Mouse (Mus musculus) cerebellum, adult 2 months (tissue): ENCODE results near the gene Ly6g5b. TPM values are rescaled to one million over a fixed set of nuclear protein-coding genes. Genes with fewer than 3 reads are reported as not detected.

Source experiments
- DNase-seq, 2 experiments: peaks; one replicate each; pipeline ENCODE4 v3.0.0; 2021
- H3K27ac ChIP-seq: fragments of 200-500 bp; 2 replicates; pipeline ENCODE4 v1.5.1; 2012; ENCODE audit warnings: low read length, control low read depth, inconsistent platforms; ENCODE audit not compliant: insufficient read depth
- H3K27me3 ChIP-seq: fragments of 200-500 bp; 2 replicates; pipeline ENCODE4 v1.6.1; 2012; ENCODE audit warnings: inconsistent platforms, mild to moderate bottlenecking, low read length, moderate library complexity; ENCODE audit not compliant: control insufficient read depth, insufficient read depth
- H3K4me1 ChIP-seq: fragments of 200-500 bp; 2 replicates; pipeline ENCODE4 v1.6.1; 2011; ENCODE audit warnings: low read length; ENCODE audit not compliant: control insufficient read depth, insufficient read depth
- H3K4me3 ChIP-seq: fragments of 200-500 bp; replicated peaks from 2 replicates; pipeline ENCODE3; 2011; ENCODE audit warnings: mild to moderate bottlenecking, low read depth, low read length, control low read depth; ENCODE audit not compliant: insufficient read depth
- CTCF ChIP-seq: fragments of 200-500 bp; IDR thresholded peaks from 2 replicates; pipeline ENCODE4 v1.5.1; 2011; ENCODE audit warnings: low read depth, mild to moderate bottlenecking, control low read depth, low read length, moderate library complexity, borderline replicate concordance; ENCODE audit not compliant: insufficient read depth
- POLR2A ChIP-seq: fragments of 200-500 bp; IDR thresholded peaks from 2 replicates; pipeline ENCODE4 v1.6.1; 2011; ENCODE audit warnings: low read length, control low read depth, borderline replicate concordance; ENCODE audit not compliant: insufficient read depth
- WGBS: fragments of 180-500 bp; shearing (Covaris S2); methylation state at CpG from one replicate; pipeline ENCODE4 v1.1.7; 2018; 5-methylcytosine and 5-hydroxymethylcytosine counted together
- polyA plus RNA-seq: library from polyadenylated mRNA; depleted of rRNA; stranded (reverse); fragments of >200 nt; gene quantifications from 2 replicates; pipeline ENCODE4 v1.2.3, GENCODE M21; 2012

The Ly6g5b gene
- polyA plus RNA-seq, 1 experiment: 3.4 TPM

DNA sequence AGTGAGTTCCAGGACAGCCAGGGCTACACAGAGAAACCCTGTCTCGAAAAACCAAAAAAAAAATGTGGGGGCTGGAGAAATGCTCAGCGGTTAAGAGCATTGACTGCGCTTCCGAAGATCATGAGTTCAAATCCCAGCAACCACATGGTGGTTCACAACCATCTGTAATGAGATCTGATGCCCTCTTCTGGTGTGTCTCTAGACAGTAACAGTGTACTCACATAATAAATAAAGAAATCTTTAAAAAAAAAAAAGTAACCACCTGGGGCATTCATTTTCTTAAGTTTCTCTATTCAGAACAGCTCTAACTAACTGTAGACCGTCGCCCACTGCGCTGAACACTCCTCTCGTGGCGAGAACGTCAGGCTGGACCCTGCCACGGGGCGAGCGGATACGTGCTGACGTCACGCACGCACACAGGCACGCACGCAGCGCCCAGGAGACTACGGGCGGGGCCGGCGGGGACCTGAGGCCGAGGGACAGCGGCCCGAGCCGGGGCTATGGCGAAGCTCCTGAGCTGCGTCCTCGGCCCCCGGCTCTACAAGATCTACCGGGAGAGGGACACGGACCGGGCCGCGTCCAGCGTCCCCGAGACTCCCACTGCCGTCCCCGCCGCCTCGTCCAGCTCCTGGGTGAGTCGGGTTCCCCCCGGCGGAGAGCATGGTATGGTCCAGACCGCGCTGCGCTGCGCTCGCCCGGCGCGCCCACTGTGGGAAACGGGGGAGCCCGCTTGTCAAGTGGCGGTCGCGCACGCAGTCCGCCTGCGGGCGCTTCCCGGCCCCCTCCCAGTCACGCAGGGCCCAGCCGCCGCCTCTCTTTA, 26.2 kb downstream of the Ly6g5b start, which contains the start of gene Abhd16a:
TSS of gene Abhd16a (plus strand) at position 439 of the 820 bp plus-strand sequence.
- Histone ChIP-seq H3K27ac (peak within 1 kb of the TSS; percentile 100), H3K27me3 (no peaks in the 10 kb centered on the region), H3K4me3 (peak within 1 kb of the TSS; percentile 80), H3K4me1 (peaks cover 25% of the 10 kb centered on the region; the same call in 1 of the 2 replicates)
- 3% methylated on average over 67 of the region's 67 CpGs for WGBS
- peak; percentile 82 for TF ChIP-seq POLR2A
- no peak for TF ChIP-seq CTCF
- DNase-seq: peak; percentile 96 to 98

DNA sequence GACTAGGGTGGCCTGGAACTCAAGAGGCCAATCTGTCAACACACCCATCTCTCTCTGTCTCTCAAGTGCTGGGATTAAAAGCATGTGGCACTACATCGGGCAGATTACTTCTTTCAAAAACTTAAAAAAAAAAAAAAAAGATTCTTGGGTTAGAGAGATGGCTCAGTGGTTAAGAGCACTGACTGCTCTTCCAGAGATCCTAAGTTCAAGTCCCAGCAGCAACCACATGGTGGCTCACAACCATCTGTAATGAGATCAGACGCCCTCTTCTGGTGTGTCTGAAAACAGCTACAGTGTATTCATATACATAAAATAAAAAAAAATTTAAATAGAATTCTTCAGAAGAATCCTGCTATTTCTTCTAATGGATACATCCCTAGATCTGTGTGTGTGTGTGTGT, 27.1 kb downstream of the Ly6g5b start:
- Histone ChIP-seq H3K4me1 (peaks cover 31% of the 10 kb centered on the region; the same call in 1 of the 2 replicates), H3K27ac (no peak overlapping the region), H3K4me3 (no peak overlapping the region), H3K27me3 (no peaks in the 10 kb centered on the region)
- WGBS: 46% methylated on average over 2 of the region's 2 CpGs
- TF ChIP-seq CTCF (no peak), POLR2A (no peak)
- no peak for DNase-seq

DNA sequence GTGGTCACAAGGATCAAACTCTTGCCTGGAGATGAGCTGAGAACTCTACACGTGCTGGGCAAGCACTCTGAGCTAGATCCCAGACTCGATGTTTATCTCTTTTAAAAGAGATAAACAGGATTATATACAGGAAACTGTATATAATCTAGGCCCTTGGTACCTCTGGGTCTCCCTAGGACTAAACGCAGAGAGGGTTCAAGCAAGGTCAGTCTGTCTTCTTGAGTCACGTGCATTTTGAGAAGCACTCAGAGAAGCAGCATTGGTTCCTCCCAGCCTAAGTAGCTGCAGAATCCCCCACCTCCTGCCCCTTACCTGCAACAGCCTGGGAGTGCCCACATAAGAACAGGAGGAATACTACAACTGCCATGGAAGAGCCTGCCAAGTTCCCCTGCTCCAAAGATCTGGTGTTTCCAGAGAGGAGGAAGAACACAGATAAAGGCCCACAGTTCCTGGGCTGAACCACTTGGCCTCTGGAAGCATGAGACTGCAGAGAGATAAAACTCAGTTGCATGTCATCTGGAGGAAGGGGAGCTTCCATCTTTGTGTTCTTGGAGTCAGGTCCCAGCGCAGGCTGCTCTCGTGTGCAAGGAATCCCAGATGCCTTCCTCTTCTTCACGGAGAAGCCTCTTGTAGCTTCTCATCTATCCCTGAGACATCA, 29.9 kb downstream of the Ly6g5b start, which contains the start of gene Ly6g6f:
TSS of gene Ly6g6f (minus strand) at position 403 of the 658 bp plus-strand sequence.
- no peak within 1 kb of the TSS for H3K4me3 ChIP-seq
- DNase-seq: no peak
- TF ChIP-seq CTCF: no peak
- no peak for TF ChIP-seq POLR2A
- 68% methylated on average over 7 of the region's 7 CpGs for WGBS
- no peaks in the 10 kb centered on the region for H3K27me3 ChIP-seq
- H3K4me1 ChIP-seq: peaks cover 14% of the 10 kb centered on the region; the same call in 1 of the 2 replicates
- no peak within 1 kb of the TSS for H3K27ac ChIP-seq

DNA sequence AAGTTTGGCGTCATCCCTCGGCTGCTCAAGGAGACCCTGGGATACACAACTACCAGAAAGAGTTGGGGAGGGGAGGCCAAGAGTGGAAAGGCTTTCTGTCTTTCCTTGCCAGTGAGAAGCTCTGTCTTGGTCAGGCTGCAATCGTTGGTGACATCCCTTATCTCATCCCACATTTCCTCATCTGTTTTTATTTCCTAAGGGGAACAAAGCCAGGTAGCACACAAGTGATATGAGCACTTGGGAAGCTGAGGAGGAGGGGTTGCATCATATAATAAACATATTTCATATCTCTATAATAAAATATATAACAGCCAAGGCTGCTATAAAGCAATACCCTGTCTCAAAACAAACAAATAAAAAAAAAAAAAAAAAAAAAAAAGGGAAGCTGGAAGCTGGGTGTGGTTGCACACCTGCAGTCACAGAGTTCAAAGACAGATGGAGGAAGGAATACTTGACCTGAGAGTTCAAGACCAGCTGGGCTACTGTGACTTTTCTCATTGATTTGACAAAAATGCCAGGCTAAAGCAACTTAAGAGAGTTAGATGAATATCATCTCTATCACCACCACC, 31.2 kb downstream of the Ly6g5b start:
- H3K4me1 ChIP-seq: peaks cover 26% of the 10 kb centered on the region
- H3K27me3 ChIP-seq: no peaks in the 10 kb centered on the region
- 65% methylated on average over 3 of the region's 3 CpGs for WGBS
- H3K4me3 ChIP-seq: no peak overlapping the region
- DNase-seq: no peak
- TF ChIP-seq CTCF: no peak
- TF ChIP-seq POLR2A: no peak
- H3K27ac ChIP-seq: peak overlapping the region; percentile 82

DNA sequence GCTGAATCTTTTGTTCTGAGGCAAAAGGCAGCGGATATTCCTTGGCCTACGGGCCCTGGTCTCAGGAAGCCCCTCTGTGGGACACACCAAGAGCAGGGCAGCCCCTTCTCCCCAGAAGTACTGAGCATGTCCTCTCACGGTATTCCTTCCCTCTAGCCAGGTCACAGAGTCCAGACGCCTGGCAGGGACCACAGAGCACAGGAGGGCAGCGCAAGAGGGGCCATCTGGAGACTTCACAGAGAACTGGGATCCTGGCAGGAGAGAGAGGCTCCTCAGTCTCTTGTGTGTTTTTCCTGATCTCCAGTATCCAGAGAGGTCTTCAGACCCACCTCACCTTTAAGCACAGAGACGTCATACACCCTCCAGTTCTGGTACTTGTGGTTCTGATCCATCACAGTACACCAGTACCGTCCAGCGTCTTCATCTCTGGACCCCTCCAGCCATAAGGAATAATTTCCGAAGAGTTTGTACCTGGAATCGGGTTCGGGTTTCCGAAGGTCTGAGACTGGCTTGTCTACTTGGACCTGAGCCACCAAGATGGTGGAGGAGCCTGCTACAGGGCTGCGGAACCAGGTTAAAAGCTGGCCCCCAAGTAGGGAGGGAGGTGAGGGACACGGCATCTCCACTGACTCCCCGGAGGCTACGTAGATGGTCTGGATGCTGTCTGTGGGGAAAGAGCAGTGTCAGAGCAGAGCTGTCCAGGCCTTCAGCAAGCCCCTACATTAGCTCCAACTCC, 32.2 kb downstream of the Ly6g5b start:
- H3K27ac ChIP-seq: peak overlapping the region; percentile 82
- no peak for TF ChIP-seq CTCF
- TF ChIP-seq POLR2A: peak; percentile 8; the same call in 1 of the 2 replicates
- H3K4me3 ChIP-seq: peak overlapping the region; percentile 37
- H3K4me1 ChIP-seq: peaks cover 28% of the 10 kb centered on the region
- H3K27me3 ChIP-seq: no peaks in the 10 kb centered on the region
- 24% methylated on average over 16 of the region's 16 CpGs for WGBS
- DNase-seq: peak; percentile 80 to 85

DNA sequence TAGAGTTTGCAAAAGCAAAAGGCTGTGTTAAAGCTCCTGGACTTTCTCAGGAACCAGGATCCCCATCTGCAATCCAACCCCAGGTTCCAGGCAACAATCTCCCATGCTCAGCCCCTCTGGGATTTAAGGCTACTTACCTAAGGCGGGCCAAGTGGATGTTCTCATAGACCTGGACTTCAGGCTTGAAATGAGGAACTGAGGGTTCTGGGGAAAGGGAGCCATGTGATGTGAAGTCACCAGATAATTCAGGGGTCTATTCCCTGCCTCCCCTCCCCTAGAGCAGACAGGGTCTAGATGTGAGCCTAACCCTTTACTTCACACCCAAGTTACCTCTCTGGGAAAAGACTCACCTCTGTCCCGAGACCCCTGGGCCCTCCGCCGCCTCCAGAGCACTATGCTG, 34.5 kb downstream of the Ly6g5b start:
- peaks cover 41% of the 10 kb centered on the region for H3K4me1 ChIP-seq
- WGBS: 73% methylated on average over 4 of the region's 4 CpGs
- peak overlapping the region; percentile 23; the same call in 1 of the 2 replicates for H3K27ac ChIP-seq
- no peaks in the 10 kb centered on the region for H3K27me3 ChIP-seq
- no peak for DNase-seq
- H3K4me3 ChIP-seq: no peak overlapping the region
- TF ChIP-seq CTCF (no peak), POLR2A (no peak)

DNA sequence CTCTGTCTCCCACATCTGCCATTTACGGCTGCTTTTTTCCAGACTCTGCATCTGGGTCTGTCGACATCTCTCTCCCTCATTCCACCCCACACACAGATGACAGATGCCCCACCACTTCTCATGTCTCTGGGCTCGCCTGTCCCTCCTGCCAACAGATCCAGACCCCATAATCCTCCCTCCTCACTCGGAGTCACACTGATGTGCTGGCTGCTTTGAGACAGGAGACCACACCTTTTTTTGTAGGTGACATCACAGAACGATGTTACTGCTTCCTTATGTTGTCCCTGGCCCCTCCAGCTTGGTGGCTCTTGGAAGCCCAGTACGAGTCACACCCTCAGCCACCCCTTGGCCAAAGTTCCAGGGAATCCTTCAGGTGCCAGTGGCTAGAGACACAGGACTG, 35.0 kb downstream of the Ly6g5b start:
- DNase-seq: no peak
- 72% methylated on average over 6 of the region's 6 CpGs for WGBS

More for the DNA sequence above, 35.0 kb downstream of the Ly6g5b start:
- no peak for TF ChIP-seq CTCF
- no peak for TF ChIP-seq POLR2A
- Histone ChIP-seq H3K27ac (no peak overlapping the region), H3K4me1 (peaks cover 41% of the 10 kb centered on the region), H3K4me3 (no peak overlapping the region), H3K27me3 (no peaks in the 10 kb centered on the region)
